Mouse (Mus musculus) kidney, adult 8-10 months (tissue): ENCODE data around the gene Med24.
A peak's percentile ranks its signal among the peaks of the same experiment; 100 is the strongest.

ENCODE experiments used
- DNase-seq, 2 experiments: peaks; one replicate each; pipeline ENCODE4 v3.0.0; 2022

Med24 gene

GRCm38 (mm10) chr11:98729119-98729588 is at the start of gene Med24:
Gene Med24 (minus strand): TSS chr11:98729435.
- peak; percentile 91 to 93 for DNase-seq

GRCm38 (mm10) chr11:98777888-98778287 is 48.7 kb upstream of the Med24 start:
- no peak for DNase-seq

GRCm38 (mm10) chr11:98776843-98777590 is 47.8 kb upstream of the Med24 start:
- DNase-seq: peak; percentile 85 to 87

GRCm38 (mm10) chr11:98776052-98776764 is 47.0 kb upstream of the Med24 start:
- DNase-seq: no peak

GRCm38 (mm10) chr11:98775348-98776051 is 46.3 kb upstream of the Med24 start:
- peak; percentile 100 for DNase-seq

GRCm38 (mm10) chr11:98774582-98775347 is 45.5 kb upstream of the Med24 start, which contains the start of gene Nr1d1:
Gene Nr1d1 (minus strand): TSS chr11:98775333.
- no peak for DNase-seq

- peak; percentile 100 for DNase-seq
These were observed 44.5 kb upstream of the Med24 start for GRCm38 (mm10) chr11:98773635-98774295.

- peak; percentile 81 to 91 for DNase-seq
These were observed 43.5 kb upstream of the Med24 start for GRCm38 (mm10) chr11:98772667-98773171.

GRCm38 (mm10) chr11:98771844-98772525 is 42.8 kb upstream of the Med24 start:
- peak in 1 of 2 experiments; percentile 29 for DNase-seq

- DNase-seq: no peak
These were observed 41.9 kb upstream of the Med24 start for GRCm38 (mm10) chr11:98771131-98771530.

- peak in 1 of 2 experiments; percentile 32 for DNase-seq
These were observed 41.1 kb upstream of the Med24 start for GRCm38 (mm10) chr11:98770096-98770975.

GRCm38 (mm10) chr11:98769007-98769954 is 40.0 kb upstream of the Med24 start:
- no peak for DNase-seq

GRCm38 (mm10) chr11:98768127-98769006 is 39.1 kb upstream of the Med24 start:
- DNase-seq: no peak

GRCm38 (mm10) chr11:98767713-98768112 is 38.5 kb upstream of the Med24 start:
- no peak for DNase-seq

GRCm38 (mm10) chr11:98767276-98767675 is 38.0 kb upstream of the Med24 start:
- peak in 1 of 2 experiments; percentile 48 for DNase-seq

- no peak for DNase-seq
These were observed 37.6 kb upstream of the Med24 start for GRCm38 (mm10) chr11:98766816-98767215.

- no peak for DNase-seq
These were observed 37.1 kb upstream of the Med24 start for GRCm38 (mm10) chr11:98766346-98766745.
